Mouse (Mus musculus) splenic B cell, adult 2 months (primary cell): Measurements from ENCODE around the gene Ndufs2.
A peak's percentile ranks its signal among the peaks of the same experiment; 100 is the strongest.

Source experiments
- DNase-seq: peaks from one replicate; pipeline ENCODE4 v3.0.0-alpha.2; 2011; ENCODE audit warnings: low read depth, low spot score
- H3K27me3 ChIP-seq: 2 replicates; pipeline ENCODE4 v1.6.1; 2012; ENCODE audit warnings: mild to moderate bottlenecking, low read length, moderate library complexity, mixed read lengths; ENCODE audit not compliant: control insufficient read depth, poor library complexity, insufficient read depth, severe bottlenecking
- H3K36me3 ChIP-seq: 2 replicates; pipeline ENCODE4 v1.6.1; 2012; ENCODE audit warnings: mild to moderate bottlenecking, low read length, moderate library complexity, mixed read lengths; ENCODE audit not compliant: control insufficient read depth, poor library complexity, insufficient read depth, severe bottlenecking

Ndufs2 gene

GRCm38 (mm10) chr1:171250680-171251593 lies at the start of gene Ndufs2:
Gene Ndufs2 (minus strand): TSS chr1:171251388.
- no peak for DNase-seq
- Histone ChIP-seq H3K36me3 (no peaks in the 10 kb centered on the region), H3K27me3 (no peaks in the 10 kb centered on the region)

GRCm38 (mm10) chr1:171298226-171298625 lies 47.0 kb upstream of the Ndufs2 start:
- Histone ChIP-seq H3K36me3 (no peaks in the 10 kb centered on the region), H3K27me3 (no peaks in the 10 kb centered on the region)
- no peak for DNase-seq

- no peaks in the 10 kb centered on the region for H3K27me3 ChIP-seq
- no peaks in the 10 kb centered on the region for H3K36me3 ChIP-seq
- DNase-seq, result no peak
Observed at GRCm38 (mm10) chr1:171295063-171295402, 43.8 kb upstream of the Ndufs2 start.

GRCm38 (mm10) chr1:171294298-171295062 lies 43.3 kb upstream of the Ndufs2 start, which contains the start of gene Ufc1:
Gene Ufc1 (minus strand): TSS chr1:171295024.
- DNase-seq, result peak; percentile 89
- H3K36me3 ChIP-seq, result no peaks in the 10 kb centered on the region
- H3K27me3 ChIP-seq, result no peaks in the 10 kb centered on the region

- DNase-seq, result no peak
- no peaks in the 10 kb centered on the region for H3K27me3 ChIP-seq
- H3K36me3 ChIP-seq, result no peaks in the 10 kb centered on the region
Observed at GRCm38 (mm10) chr1:171293906-171294297, 42.7 kb upstream of the Ndufs2 start.

GRCm38 (mm10) chr1:171293351-171293750 lies 42.2 kb upstream of the Ndufs2 start:
- Histone ChIP-seq H3K27me3 (no peaks in the 10 kb centered on the region), H3K36me3 (no peaks in the 10 kb centered on the region)
- DNase-seq, result no peak

- H3K36me3 ChIP-seq, result peaks cover 2% of the 10 kb centered on the region; the same call in 1 of the 2 replicates
- no peaks in the 10 kb centered on the region for H3K27me3 ChIP-seq
- no peak for DNase-seq
Observed at GRCm38 (mm10) chr1:171288328-171288727, 37.1 kb upstream of the Ndufs2 start.

GRCm38 (mm10) chr1:171287136-171288081 lies 36.2 kb upstream of the Ndufs2 start, which contains the start of gene Usp21:
Gene Usp21 (minus strand): TSS chr1:171287991.
- peaks cover 2% of the 10 kb centered on the region; the same call in 1 of the 2 replicates for H3K36me3 ChIP-seq
- no peaks in the 10 kb centered on the region for H3K27me3 ChIP-seq
- DNase-seq, result peak; percentile 93

GRCm38 (mm10) chr1:171286517-171286916 lies 35.3 kb upstream of the Ndufs2 start:
- Histone ChIP-seq H3K36me3 (peaks cover 2% of the 10 kb centered on the region; the same call in 1 of the 2 replicates), H3K27me3 (no peaks in the 10 kb centered on the region)
- DNase-seq, result no peak

- no peak for DNase-seq
- Histone ChIP-seq H3K27me3 (no peaks in the 10 kb centered on the region), H3K36me3 (peaks cover 2% of the 10 kb centered on the region; the same call in 1 of the 2 replicates)
Observed at GRCm38 (mm10) chr1:171285096-171285892, 34.1 kb upstream of the Ndufs2 start.

GRCm38 (mm10) chr1:171284491-171284890 lies 33.3 kb upstream of the Ndufs2 start:
- Histone ChIP-seq H3K27me3 (no peaks in the 10 kb centered on the region), H3K36me3 (peaks cover 2% of the 10 kb centered on the region; the same call in 1 of the 2 replicates)
- DNase-seq, result no peak

- DNase-seq, result no peak
- Histone ChIP-seq H3K36me3 (peaks cover 2% of the 10 kb centered on the region; the same call in 1 of the 2 replicates), H3K27me3 (no peaks in the 10 kb centered on the region)
Observed at GRCm38 (mm10) chr1:171283188-171284160, 32.3 kb upstream of the Ndufs2 start.
